Mouse (Mus musculus): Measurements from ENCODE around the gene Igfn1. TPM values are rescaled to one million over a fixed set of nuclear protein-coding genes. Genes with fewer than 3 reads are reported as not detected.

The Igfn1 gene
- polyA plus RNA-seq, 1 experiment from 2014 or later, result 0.19 TPM

GRCm38 (mm10) chr1:136045774-136046173, 39.6 kb upstream of the Igfn1 start:
- Histone ChIP-seq H3K4me3 (ENCODE audit: low read depth, low read length) (no peak overlapping the region), H3K9me3 (ENCODE audit: control insufficient read depth, low read depth, low read length) (no peaks in the 10 kb centered on the region), H3K9ac (replicated peaks; ENCODE audit: low read depth, low read length) (no peak overlapping the region), H3K4me2 (replicated peaks; ENCODE audit: low read depth, low read length) (no peak overlapping the region), H3K36me3 (ENCODE audit: control insufficient read depth, insufficient read depth, low read length) (no peaks in the 10 kb centered on the region), H3K27me3 (ENCODE audit: control insufficient read depth, insufficient read depth, low read length) (peaks cover 9% of the 10 kb centered on the region), H3K27ac (ENCODE audit: low read length) (no peak overlapping the region), H3K4me1 (ENCODE audit: control insufficient read depth, insufficient read depth, low read length) (peaks cover 10% of the 10 kb centered on the region)
- no peak for ATAC-seq (ENCODE audit: insufficient number of reproducible peaks, insufficient read depth, low FRiP score, low read depth)
- WGBS, result 10% methylated on average over 4 of the region's 4 CpGs

- peaks cover under 1% of the 10 kb centered on the region; the same call in 1 of the 2 replicates for H3K36me3 ChIP-seq (ENCODE audit: control insufficient read depth, insufficient read depth, low read length)
- H3K4me3 ChIP-seq (ENCODE audit: low read depth, low read length), result no peak overlapping the region
- peaks cover 16% of the 10 kb centered on the region for H3K4me1 ChIP-seq (ENCODE audit: control insufficient read depth, insufficient read depth, low read length)
- ATAC-seq (ENCODE audit: insufficient number of reproducible peaks, insufficient read depth, low FRiP score, low read depth), result peak; percentile 47
- peak overlapping the region; percentile 27; the same call in 1 of the 2 replicates for H3K4me2 ChIP-seq (replicated peaks; ENCODE audit: low read depth, low read length)
- WGBS, result 15% methylated on average over 4 of the region's 4 CpGs
- no peaks in the 10 kb centered on the region for H3K9me3 ChIP-seq (ENCODE audit: control insufficient read depth, low read depth, low read length)
- no peak overlapping the region; the same call in 1 of the 2 replicates for H3K27ac ChIP-seq (ENCODE audit: low read length)
- H3K27me3 ChIP-seq (ENCODE audit: control insufficient read depth, insufficient read depth, low read length), result no peaks in the 10 kb centered on the region
- no peak overlapping the region for H3K9ac ChIP-seq (replicated peaks; ENCODE audit: low read depth, low read length)
These were observed 34.7 kb upstream of the Igfn1 start for GRCm38 (mm10) chr1:136040874-136041273.

DNA sequence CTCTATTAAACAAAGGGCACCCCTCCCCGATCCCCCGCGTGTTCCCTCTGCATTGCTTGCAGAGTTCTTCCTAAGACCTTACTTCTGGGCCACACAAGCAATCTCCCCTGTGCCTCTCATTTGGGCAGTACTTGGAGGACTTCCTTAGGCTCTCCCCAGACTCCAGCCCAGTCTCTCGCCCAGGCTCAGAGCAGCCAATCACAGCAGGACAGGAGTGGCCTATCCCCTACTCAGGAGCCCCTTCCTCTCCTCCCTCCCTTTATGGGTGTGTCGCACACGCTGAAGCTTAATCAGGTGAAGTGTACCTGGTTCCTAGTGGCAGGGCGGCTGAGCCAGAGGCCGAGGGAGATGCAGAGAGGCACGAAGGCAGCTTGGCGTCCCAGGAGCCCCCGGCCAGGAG, 34.3 kb upstream of the Igfn1 start:
- no peaks in the 10 kb centered on the region for H3K9me3 ChIP-seq (ENCODE audit: control insufficient read depth, low read depth, low read length)
- no peak overlapping the region for H3K9ac ChIP-seq (replicated peaks; ENCODE audit: low read depth, low read length)
- peak overlapping the region; percentile 27; the same call in 1 of the 2 replicates for H3K4me2 ChIP-seq (replicated peaks; ENCODE audit: low read depth, low read length)
- H3K27me3 ChIP-seq (ENCODE audit: control insufficient read depth, insufficient read depth, low read length), result no peaks in the 10 kb centered on the region
- WGBS, result 17% methylated on average over 11 of the region's 11 CpGs
- H3K36me3 ChIP-seq (ENCODE audit: control insufficient read depth, insufficient read depth, low read length), result peaks cover 3% of the 10 kb centered on the region; the same call in 1 of the 2 replicates
- peak; percentile 87 for ATAC-seq (ENCODE audit: insufficient number of reproducible peaks, insufficient read depth, low FRiP score, low read depth)
- H3K27ac ChIP-seq (ENCODE audit: low read length), result no peak overlapping the region
- H3K4me1 ChIP-seq (ENCODE audit: control insufficient read depth, insufficient read depth, low read length), result peaks cover 16% of the 10 kb centered on the region
- H3K4me3 ChIP-seq (ENCODE audit: low read depth, low read length), result no peak overlapping the region

GRCm38 (mm10) chr1:136038746-136039538, 32.8 kb upstream of the Igfn1 start:
- Histone ChIP-seq H3K4me1 (ENCODE audit: control insufficient read depth, insufficient read depth, low read length) (peaks cover 16% of the 10 kb centered on the region), H3K9me3 (ENCODE audit: control insufficient read depth, low read depth, low read length) (no peaks in the 10 kb centered on the region), H3K27ac (ENCODE audit: low read length) (no peak overlapping the region), H3K36me3 (ENCODE audit: control insufficient read depth, insufficient read depth, low read length) (peaks cover 12% of the 10 kb centered on the region), H3K4me3 (ENCODE audit: low read depth, low read length) (no peak overlapping the region), H3K9ac (replicated peaks; ENCODE audit: low read depth, low read length) (no peak overlapping the region), H3K4me2 (replicated peaks; ENCODE audit: low read depth, low read length) (no peak overlapping the region), H3K27me3 (ENCODE audit: control insufficient read depth, insufficient read depth, low read length) (no peaks in the 10 kb centered on the region)
- no peak for ATAC-seq (ENCODE audit: insufficient number of reproducible peaks, insufficient read depth, low FRiP score, low read depth)
- WGBS, result 71% methylated on average over 5 of the region's 5 CpGs

DNA sequence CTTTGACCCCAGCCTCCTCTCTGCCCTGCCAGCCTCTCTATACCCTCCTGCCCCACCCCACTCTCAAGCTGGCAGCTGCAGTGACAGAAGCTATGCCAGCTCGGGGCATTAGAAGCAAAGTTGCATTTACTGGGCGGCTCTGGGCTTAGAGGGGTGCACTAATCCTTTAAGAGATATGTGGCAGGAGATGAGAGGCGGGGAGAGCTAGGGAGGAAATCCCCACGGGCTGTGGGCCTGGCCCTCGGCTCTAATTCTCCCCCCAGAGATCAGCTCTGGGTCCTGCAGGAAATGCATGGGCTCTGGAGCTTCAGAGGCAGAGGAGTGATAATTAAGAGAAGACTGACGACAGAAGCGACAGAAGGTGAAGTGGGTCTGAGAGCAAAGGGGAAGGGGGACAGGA, 26.8 kb upstream of the Igfn1 start:
- no peak overlapping the region for H3K27ac ChIP-seq (ENCODE audit: low read length)
- H3K36me3 ChIP-seq (ENCODE audit: control insufficient read depth, insufficient read depth, low read length), result peaks cover 62% of the 10 kb centered on the region
- H3K4me1 ChIP-seq (ENCODE audit: control insufficient read depth, insufficient read depth, low read length), result no peaks in the 10 kb centered on the region
- H3K27me3 ChIP-seq (ENCODE audit: control insufficient read depth, insufficient read depth, low read length), result no peaks in the 10 kb centered on the region
- no peaks in the 10 kb centered on the region for H3K9me3 ChIP-seq (ENCODE audit: control insufficient read depth, low read depth, low read length)
- H3K9ac ChIP-seq (replicated peaks; ENCODE audit: low read depth, low read length), result no peak overlapping the region
- H3K4me3 ChIP-seq (ENCODE audit: low read depth, low read length), result no peak overlapping the region
- no peak overlapping the region for H3K4me2 ChIP-seq (replicated peaks; ENCODE audit: low read depth, low read length)
- no peak for ATAC-seq (ENCODE audit: insufficient number of reproducible peaks, insufficient read depth, low FRiP score, low read depth)
- WGBS, result 58% methylated on average over 7 of the region's 7 CpGs

DNA sequence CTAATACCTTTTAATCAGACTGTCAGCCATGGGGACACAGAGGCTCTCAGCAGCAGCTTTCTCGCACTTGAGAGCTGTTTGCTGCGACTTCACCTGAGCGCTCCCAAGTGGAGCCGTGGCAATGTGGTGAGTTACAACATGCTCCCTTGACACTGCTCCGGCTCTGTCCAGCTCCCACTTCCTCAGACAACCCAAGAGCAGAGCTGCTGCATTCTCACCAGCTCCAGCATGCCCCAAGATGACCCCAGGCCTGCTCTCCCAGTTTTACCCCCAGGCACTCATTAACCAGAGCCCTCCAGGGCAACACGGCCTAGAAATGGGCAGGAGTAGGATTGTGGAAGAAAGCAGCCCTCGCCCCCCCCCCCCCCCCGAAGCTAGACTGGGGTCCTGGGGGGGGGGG, 25.6 kb upstream of the Igfn1 start:
- Histone ChIP-seq H3K27me3 (ENCODE audit: control insufficient read depth, insufficient read depth, low read length) (no peaks in the 10 kb centered on the region), H3K27ac (ENCODE audit: low read length) (no peak overlapping the region), H3K9ac (replicated peaks; ENCODE audit: low read depth, low read length) (no peak overlapping the region), H3K4me1 (ENCODE audit: control insufficient read depth, insufficient read depth, low read length) (no peaks in the 10 kb centered on the region), H3K4me3 (ENCODE audit: low read depth, low read length) (no peak overlapping the region), H3K36me3 (ENCODE audit: control insufficient read depth, insufficient read depth, low read length) (peaks cover 74% of the 10 kb centered on the region), H3K9me3 (ENCODE audit: control insufficient read depth, low read depth, low read length) (no peaks in the 10 kb centered on the region), H3K4me2 (replicated peaks; ENCODE audit: low read depth, low read length) (no peak overlapping the region)
- ATAC-seq (ENCODE audit: insufficient number of reproducible peaks, insufficient read depth, low FRiP score, low read depth), result no peak
- WGBS, result 77% methylated on average over 6 of the region's 8 CpGs

DNA sequence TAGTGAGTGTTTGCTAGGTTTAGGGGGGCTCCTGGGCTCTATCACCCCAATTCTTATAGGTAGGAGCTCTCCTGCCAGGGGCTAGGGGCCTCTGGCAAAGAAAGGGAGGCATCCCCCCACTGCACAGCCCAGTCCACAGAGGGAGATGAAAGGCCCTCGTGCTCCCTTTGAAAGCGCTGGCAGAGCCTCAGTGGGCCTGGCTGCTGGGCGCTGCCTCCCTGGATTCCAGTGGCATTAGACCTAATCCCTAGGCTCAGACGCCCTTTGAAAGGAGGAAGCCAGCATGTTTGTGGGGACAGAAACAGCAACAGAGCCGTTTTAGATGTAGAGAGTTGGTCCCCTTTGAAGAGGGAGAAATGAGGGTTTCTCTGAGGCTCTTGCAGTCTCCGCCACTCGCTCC, 24.1 kb upstream of the Igfn1 start:
- no peak for ATAC-seq (ENCODE audit: insufficient number of reproducible peaks, insufficient read depth, low FRiP score, low read depth)
- WGBS, result 50% methylated on average over 7 of the region's 7 CpGs
- H3K4me2 ChIP-seq (replicated peaks; ENCODE audit: low read depth, low read length), result no peak overlapping the region

DNA sequence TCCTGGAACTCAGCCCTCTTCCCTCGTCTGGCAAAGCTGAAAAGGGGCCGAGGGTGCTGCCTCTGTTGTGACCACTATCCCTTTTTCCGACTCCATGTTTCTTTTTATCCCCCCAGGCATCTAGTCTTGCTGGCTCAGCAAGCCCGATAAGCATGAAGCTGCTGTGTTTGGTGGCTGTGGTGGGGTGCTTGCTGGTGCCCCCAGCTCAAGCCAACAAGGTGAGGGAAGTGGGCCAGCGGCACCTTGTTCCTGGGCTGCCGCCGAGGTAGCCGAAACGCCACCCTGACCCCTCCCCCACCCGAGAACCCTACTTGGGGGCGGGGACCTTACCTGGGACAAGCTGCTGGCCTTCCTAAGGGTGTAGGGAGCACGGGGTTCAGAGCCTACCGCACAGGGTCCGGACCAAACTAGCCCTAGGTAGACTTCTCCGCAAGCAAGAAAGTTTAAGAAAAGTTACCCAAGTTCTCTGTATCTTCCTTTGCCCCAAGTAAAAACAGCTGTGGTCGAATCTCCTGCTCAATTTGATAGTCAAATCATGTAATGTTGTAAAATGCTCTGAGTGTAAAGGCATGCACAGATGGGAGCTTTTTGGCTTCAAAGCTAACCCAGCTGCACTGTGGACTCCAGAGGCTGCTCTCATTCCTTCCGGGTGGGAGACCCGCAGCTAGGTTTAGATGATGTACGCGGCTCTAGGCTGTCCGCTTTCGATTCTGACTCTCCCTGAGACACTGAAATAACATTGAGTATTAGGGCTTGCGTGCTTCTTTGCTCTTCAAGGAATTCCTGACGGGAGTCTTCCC, 12.4 kb upstream of the Igfn1 start:
- H3K27me3 ChIP-seq (ENCODE audit: control insufficient read depth, insufficient read depth, low read length), result no peaks in the 10 kb centered on the region
- peak overlapping the region; percentile 81 for H3K9ac ChIP-seq (replicated peaks; ENCODE audit: low read depth, low read length)
- H3K4me3 ChIP-seq (ENCODE audit: low read depth, low read length), result peak overlapping the region; percentile 85
- H3K36me3 ChIP-seq (ENCODE audit: control insufficient read depth, insufficient read depth, low read length), result peaks cover 25% of the 10 kb centered on the region; the same call in 1 of the 2 replicates
- no peaks in the 10 kb centered on the region for H3K9me3 ChIP-seq (ENCODE audit: control insufficient read depth, low read depth, low read length)
- H3K4me2 ChIP-seq (replicated peaks; ENCODE audit: low read depth, low read length), result peak overlapping the region; percentile 89
- 2% methylated on average over 24 of the region's 24 CpGs for WGBS
- peak overlapping the region; percentile 64; the same call in 1 of the 2 replicates for H3K27ac ChIP-seq (ENCODE audit: low read length)
- peak; percentile 49; the same call in 1 of the 2 replicates for ATAC-seq (ENCODE audit: insufficient number of reproducible peaks, insufficient read depth, low FRiP score, low read depth)
- peaks cover 4% of the 10 kb centered on the region; the same call in 1 of the 2 replicates for H3K4me1 ChIP-seq (ENCODE audit: control insufficient read depth, insufficient read depth, low read length)

More for the DNA sequence above, 24.1 kb upstream of the Igfn1 start:
- Histone ChIP-seq H3K27ac (ENCODE audit: low read length) (no peak overlapping the region), H3K4me1 (ENCODE audit: control insufficient read depth, insufficient read depth, low read length) (no peaks in the 10 kb centered on the region), H3K27me3 (ENCODE audit: control insufficient read depth, insufficient read depth, low read length) (no peaks in the 10 kb centered on the region), H3K9ac (replicated peaks; ENCODE audit: low read depth, low read length) (no peak overlapping the region), H3K9me3 (ENCODE audit: control insufficient read depth, low read depth, low read length) (no peaks in the 10 kb centered on the region), H3K4me3 (ENCODE audit: low read depth, low read length) (no peak overlapping the region), H3K36me3 (ENCODE audit: control insufficient read depth, insufficient read depth, low read length) (peaks cover 87% of the 10 kb centered on the region)
